Mouse (Mus musculus) frontal cortex, postnatal 25 days (tissue): ENCODE measurements around the gene Top3a.

Experiments
- DNase-seq, 2 experiments: peaks; one replicate each; pipeline ENCODE4 v3.0.0; 2022; ENCODE audit warnings: low spot score in 2 of 2

Top3a gene

DNA sequence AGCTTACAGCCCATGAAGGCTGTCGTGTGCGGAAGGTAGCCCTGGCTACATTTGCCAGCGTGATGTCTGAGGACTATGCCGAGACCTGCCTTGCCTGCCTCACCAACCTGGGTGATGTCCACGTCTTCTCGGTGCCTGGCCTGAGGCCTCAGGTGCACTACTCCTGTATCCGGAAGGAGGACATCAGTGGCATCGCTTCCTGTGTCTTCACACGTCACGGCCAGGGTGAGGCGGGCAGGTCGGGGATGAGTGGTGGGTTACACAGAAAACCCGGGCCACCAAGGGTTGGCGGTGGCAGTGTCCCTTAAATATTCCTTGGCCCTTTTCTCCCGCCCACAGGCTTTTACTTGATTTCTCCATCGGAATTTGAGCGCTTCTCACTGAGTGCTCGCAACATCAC, 65.1 kb downstream of the Top3a start:
- DNase-seq = no peak

DNA sequence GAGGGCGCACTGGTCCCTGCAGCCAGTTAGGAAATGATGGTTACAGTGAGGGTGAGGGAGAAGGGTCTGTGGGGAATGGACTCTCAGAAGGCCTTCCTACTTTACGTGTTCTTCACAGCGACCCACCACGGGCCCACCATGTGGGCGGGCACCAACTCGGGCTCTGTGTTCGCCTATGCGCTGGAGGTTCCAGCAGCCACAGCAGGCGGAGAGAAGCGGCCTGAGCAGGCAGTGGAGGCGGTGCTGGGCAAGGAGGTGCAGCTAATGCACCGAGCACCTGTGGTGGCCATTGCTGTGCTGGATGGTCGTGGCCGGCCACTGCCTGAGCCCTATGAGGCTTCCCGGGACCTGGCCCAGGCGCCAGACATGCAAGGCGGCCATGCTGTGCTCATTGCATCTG, 65.9 kb downstream of the Top3a start:
- no peak for DNase-seq

DNA sequence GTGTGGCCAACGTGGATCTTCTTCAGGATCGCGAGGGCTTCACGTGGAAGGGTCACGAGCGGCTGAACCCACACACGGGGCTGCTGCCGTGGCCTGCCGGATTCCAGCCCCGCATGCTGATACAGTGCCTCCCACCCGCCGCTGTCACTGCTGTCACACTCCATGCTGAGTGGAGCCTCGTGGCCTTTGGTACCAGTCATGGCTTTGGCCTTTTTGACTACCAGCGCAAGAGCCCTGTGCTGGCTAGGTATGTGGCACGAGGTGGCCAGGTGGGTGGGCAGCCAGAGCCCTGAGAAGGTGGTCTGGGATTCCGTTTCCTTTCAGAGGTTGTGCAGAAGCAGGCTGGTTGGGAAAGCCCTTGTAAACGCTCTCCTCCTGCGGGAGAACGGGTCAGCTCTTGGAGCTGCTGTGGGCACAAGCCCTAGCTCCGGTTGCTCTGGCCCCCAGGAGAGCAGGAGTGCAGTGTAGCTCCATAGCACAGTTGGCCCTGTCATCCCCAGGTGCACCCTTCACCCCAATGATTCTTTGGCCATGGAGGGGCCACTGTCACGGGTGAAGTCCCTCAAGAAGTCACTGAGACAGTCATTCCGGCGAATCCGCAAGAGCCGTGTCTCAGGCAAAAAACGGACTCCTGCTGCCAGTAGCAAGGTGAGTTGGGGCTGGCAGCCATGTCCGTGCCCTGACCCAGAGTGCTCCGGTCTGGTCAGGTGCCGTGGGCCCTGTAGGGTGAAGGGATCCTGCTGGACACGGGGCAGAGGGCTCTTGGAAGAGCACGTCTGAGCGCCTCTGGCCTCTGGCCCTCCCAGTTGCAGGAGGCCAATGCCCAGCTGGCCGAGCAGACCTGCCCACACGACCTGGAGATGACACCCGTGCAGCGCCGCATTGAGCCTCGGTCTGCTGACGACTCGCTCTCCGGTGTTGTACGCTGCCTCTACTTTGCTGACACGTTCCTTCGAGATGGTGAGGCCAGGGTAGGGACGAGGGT, 67.4 kb downstream of the Top3a start:
- DNase-seq = peak in 1 of 2 experiments; percentile 1

DNA sequence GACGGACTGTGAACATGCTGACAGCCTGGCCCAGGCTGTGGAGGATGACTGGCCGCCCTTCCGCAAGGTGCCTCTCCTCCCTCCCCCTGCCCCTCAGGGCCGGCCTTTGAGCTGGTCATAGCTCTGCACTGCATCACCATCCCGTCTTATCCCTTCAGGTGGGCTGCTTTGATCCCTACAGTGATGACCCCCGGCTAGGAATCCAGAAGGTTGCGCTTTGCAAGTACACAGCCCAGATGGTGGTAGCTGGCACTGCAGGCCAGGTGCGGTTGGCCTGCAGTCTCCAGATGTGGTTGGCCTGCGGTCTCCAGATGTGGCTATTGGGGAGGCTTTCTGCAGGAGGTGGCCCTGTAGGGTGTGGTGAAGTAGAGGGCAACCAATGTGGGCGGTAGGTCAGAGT, 68.5 kb downstream of the Top3a start:
- peak in 1 of 2 experiments; percentile 1 for DNase-seq

DNA sequence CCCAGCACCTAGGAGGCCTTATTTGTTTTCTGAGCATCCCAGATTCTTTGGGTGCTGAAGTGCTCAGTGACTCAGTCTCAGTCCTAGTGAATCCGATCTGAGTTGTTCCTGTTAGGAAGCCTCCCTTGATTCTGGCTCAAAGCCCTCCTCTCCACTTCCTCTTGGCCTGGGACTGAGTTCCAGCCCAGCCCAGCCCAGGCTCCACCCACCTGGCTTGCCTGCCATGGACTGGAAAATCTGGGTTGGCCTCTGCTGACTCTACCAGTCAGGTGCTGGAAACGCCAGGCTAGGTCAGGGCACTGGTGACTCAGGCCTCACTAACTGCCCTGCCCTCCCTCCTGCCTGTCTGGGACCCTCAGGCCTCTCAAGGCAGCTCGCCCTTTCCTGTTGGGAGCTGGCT, 69.5 kb downstream of the Top3a start:
- DNase-seq = peak in 1 of 2 experiments; percentile 2

DNA sequence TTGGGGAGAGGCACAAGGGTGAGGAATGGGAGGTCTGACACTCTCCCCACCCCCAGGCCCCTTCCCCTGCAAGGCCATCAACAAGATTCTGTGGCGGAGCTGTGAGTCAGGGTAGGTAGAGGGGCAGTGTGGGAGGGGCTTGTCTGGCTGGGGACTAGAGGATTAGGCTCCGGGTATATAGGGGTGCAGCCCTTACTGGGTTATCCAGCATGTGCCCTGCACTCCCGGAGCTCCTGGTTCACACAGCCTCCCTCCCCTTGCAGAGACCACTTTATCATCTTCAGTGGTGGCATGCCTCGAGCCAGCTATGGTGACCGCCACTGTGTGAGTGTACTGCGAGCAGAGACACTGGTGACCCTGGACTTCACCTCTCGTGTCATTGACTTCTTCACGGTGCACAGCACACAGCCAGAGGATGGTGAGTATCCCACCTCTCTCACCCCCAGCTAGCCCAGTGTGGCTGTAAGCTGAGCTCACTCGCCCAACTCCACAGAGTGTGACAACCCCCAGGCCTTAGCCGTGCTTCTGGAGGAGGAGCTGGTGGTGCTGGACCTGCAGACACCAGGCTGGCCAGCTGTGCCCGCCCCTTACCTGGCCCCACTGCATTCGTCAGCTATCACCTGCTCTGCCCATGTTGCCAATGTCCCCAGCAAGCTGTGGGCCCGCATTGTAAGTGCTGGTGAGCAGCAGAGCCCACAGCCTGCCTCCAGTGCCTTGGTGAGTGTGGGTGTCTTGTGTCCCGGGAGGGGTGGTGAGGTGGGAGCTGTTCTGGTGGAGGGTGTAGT, 70.3 kb downstream of the Top3a start:
- peak; percentile 2 to 4 for DNase-seq

DNA sequence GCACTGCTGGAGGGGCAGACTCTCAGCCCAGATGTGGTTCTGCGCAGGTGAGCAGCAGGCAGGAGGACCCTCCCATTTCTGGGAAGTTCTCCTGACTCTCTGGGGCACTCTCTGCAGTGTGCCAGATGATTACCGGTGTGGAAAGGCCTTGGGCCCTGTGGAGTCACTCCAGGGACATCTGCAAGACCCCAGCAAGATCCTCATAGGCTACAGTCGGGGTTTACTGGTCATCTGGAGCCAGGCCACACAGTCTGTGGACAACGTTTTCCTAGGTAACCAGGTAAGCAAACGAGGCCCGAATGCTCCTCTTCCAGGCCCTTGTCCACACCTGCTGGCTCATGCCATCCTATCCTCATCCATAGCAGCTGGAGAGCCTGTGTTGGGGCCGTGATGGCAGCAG, 71.1 kb downstream of the Top3a start:
- DNase-seq = peak in 1 of 2 experiments; percentile 3

DNA sequence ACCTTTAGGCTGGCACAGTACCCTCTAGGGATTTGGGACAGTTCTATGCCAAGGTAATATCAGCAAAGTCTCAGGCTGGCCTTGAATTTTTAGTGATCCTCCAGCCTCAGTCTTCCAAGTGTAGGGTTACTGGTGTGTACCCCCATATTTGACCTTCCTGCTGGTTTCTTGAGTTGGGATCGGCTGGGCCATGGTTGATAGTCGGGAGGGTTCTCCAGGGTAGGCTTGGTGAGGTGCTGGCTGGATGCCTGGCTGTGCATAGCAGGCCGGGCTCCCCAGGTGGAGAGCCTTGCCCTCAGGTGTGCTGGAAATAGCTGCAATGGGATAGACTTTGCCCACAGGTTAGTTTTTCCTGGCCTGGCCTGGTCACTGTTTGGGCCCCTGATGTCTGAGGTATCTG, 71.9 kb downstream of the Top3a start:
- DNase-seq = no peak

DNA sequence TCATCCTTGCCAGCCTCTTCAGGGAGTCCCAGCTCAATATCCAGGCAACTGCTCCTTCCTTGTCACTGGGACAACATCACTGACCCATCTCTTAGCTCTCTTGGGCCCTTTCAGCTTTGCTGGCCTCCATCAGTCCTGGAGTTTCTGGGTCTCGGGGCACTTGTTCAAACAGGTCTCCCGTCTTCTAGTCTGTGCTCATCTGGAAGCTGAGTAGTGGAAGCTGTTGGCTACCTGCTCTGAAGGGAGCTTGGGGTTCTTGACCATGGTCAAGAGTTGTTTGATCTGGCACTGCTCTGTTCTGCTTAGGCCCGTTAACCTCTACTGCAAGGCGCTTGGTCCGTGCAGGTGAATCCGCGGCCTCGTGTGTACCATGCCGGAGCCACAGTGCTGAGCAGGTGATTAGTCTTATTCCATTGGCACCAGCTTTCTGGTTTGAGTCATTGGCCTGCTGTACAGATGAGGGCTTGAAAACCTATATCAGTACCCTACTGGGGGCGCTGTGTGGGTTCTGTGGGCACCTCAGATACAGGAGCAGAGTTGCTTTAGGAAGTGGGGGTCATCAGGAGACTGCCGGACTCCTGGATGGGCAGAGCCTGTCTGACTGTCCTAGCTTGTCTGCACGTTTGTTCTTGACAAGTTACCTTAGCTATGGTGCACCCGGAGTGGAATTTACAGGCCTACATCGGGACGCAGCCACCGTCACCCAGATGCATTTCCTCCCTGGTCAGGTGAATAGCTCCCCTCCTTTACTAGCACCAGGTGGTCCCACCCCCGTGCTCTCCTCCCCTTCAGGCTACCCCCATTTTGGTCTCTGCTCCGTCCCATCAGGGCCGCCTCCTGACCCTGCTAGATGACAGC, 72.9 kb downstream of the Top3a start:
- peak in 1 of 2 experiments; percentile 2 for DNase-seq

DNA sequence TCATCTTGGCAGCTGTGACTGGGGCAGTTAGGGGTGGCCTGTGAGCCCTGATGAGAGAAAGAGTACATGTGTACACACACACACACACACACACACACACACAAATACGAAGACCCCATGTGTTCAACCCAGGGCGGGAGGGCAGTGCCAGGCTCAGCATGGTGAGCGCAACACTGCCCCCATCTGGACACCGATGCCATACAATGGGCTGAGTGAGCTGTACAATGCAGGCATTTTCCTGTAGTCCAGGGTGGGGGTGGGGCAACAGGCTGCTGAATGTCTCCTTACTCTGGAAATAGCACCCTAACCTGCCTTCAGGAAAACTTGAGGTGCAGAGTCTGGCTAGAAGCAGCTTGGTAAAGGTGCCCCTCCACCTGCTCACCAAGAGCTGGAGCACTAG, 74.0 kb downstream of the Top3a start:
- peak in 1 of 2 experiments; percentile 52 for DNase-seq

DNA sequence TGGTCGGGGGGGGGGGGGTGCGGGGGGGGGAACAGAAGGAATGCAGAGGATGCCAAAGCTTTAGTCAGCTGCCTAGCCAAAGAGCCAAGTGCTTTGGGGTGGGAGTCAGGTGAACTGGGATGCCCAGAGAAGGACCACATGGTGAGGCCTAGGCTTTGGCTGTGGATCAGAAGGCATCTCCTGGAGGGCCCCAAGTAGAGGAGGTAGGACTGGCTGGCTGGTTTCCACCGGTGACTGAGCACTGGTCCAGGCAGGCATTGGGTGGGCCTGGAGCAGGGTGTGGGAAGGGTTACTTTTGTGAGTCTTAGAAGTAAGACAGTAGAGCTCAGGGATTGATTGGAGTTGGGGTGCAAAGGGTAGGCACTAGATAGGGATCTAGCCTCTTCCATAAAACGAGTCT, 75.6 kb downstream of the Top3a start:
- no peak for DNase-seq

DNA sequence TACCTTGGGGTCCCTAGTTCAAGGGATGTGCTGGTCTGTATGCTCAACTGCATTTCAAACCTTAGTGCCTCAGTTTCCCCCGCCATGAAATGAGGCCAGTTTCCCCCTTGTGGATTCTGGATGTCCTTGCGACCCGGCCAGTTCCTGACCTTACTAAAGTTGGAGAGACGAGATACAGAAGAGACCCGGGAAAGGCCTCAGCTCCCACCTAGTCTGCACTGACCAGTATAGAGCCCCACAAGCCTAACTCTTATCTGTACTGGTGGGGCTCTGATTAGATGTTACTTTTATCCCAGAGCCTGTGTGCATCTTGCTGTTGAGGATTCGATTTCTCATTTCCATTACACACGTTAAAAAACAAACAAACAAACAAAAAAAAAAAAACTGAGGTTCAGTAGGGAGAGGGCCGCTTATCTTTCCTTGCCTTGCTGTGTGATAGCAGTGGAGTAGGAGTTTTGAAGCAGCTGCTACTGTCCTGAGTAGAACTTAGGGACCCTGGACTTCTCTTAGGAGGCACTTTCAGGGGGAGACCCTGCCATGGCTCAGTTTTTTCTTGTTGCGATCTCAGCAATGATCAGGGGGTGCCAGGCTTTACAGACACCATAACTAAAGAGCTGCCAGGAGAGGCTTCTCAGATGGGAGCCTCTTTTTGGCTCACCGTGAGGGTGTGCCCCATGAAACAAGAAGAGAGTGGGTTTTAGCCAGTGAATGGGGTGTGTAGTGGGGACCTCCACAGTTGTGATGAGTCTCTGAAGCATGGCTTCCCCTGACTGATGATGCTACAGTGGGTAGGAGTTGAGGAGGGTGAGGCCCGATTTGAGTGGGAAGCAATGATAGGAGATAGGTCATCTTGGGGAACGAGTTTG, 76.6 kb downstream of the Top3a start:
- no peak for DNase-seq

DNA sequence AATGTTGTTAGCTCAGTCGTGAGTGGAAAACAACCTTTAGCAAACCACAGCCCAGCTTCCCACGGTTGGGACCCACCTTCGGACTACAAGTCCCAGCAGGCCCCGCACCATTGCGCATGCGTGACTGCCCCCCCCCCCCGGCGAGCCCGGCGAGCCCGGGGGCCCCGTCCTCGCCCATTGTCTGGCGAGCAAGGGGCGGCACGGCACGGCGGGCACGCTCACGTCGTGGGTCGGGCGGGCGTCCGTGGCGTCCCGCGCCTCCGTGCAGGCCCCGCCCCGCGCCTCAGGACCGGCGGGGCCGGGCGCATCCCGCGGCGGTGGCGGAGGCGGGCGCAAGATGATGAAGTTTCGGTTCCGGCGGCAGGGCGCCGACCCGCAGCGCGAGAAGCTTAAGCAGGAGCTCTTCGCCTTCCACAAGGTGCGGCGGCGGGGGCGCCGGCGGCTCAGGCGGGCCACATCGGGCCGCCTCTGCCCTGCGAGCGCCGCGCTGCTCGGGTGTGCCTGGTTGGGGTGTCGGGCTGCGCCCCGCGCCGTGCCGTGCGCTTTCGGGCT, 77.6 kb downstream of the Top3a start, which contains the start of gene Llgl1:
Llgl1 (plus strand) TSS at position 200 of the 552 bp plus-strand sequence.
- peak; percentile 59 to 66 for DNase-seq

DNA sequence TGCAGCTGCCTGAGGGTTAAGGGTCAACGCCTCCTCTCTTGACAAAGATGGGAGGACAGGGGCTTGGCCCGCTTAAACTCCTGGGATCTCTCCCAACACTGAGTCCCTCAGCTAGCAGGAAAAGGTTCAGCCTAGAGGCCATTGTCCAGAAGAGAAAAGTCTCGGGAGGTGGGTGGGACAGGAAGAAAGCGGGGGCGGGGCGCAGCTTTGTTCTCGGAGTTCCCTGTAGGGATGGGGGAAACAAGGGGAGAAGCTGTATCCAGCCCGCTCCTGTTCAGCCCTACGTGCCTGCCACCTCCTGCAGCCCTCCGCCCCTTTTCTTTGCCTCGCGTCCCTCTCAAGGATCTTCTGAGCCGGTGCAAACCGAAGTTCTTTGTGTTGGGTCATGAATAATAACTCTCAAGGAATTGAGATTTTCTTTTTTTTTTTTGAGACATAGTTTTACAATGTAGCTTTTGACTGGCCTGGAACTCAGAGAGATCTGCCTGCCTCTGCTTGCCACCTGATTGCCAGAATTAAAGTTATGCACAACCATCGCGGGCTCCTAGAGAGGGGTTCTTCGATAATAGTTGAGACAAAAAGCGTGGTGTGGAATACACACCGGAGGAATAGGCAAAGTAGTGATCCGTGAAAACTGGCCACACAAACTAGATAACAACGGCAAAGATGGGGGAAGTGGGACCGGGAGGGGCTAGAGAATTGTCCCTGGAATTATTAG, 78.2 kb downstream of the Top3a start:
- DNase-seq = peak in 1 of 2 experiments; percentile 7

DNA sequence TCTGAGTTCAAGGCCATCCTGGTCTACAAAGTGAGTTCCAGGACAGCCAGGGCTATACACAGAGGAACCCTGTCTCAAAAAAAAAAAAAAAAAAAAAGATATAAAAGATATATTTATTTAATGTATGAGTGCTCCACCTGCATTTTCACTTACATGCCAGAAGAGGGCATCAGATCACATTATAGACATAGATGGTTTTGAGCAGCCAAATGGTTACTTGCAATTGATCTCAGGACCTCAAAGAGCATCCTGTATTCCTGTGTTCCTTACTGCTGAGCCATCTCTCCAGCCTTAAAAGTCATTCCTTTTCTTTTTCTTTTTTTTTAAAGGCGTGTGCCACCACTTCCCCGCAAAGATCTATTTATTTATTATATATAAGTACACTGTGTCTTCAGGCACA, 79.6 kb downstream of the Top3a start:
- DNase-seq = no peak

DNA sequence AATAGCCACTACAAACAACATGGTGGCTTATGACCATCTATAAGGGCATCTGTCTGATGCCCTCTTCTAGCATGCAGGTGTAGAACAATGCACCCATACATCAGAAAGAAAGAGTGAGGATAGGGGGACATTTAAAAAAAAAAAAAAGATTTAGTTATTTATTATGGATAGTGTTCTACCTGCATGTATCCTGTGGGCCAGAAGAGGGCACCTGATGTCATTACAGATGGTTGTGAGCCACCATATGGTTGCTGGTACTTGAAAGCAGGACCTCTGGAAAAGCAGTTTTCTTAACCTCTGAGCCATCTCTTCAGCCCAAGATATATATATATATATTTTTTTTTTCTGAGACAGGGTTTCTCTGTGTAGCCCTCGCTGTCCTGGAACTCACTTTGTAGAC, 81.0 kb downstream of the Top3a start:
- no peak for DNase-seq
